Mouse (Mus musculus) liver, embryonic 14.5 days (tissue): Measurements from ENCODE around the gene Cacna2d2.

Source experiments
- CTCF ChIP-seq: IDR thresholded peaks from 2 replicates; pipeline ENCODE4 v1.5.1; 2016; ENCODE audit warnings: antibody characterized with exemption, low read depth, control low read depth
- EP300 ChIP-seq: IDR thresholded peaks from 2 replicates; pipeline ENCODE4 v1.6.1; 2016; ENCODE audit warnings: antibody characterized with exemption, low read depth

GRCm38 (mm10) chr9:107453151-107453550 is 53.7 kb downstream of the Cacna2d2 start:
- TF ChIP-seq CTCF (peak; percentile 29), EP300 (no peak)
